Mouse (Mus musculus) naive thymus-derived CD4-positive, alpha-beta T cell, adult 2 months (primary cell): ENCODE results near the gene Crmp1.

Source experiments
- DNase-seq: peaks from one replicate; pipeline ENCODE4 v3.0.0-alpha.2; 2011; ENCODE audit warnings: low read depth

The Crmp1 gene

DNA sequence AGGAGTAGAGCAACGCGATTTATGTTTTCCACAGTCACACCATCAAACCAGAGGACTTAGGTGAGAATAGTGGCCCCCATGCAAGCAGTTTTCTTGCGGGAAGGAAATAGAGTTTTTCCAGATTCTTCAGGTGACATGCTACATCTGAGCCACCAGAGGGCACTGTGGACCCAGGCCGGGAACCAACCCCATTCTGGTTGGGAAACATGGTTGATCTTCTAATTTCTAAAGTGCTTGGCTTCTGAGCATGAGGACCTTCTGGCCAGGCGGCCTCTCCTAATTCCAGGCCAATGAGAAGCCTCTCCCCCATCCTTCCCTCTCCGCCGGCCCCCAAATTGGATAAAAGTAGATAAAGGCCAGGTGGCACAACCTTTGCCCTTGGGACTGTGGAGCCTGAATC, 56.6 kb downstream of the Crmp1 start:
- peak; percentile 17 for DNase-seq

GRCm38 (mm10) chr5:37310026-37310425, 68.3 kb downstream of the Crmp1 start:
- DNase-seq = no peak

- DNase-seq = no peak
These were observed 71.4 kb downstream of the Crmp1 start for GRCm38 (mm10) chr5:37312980-37313722.

DNA sequence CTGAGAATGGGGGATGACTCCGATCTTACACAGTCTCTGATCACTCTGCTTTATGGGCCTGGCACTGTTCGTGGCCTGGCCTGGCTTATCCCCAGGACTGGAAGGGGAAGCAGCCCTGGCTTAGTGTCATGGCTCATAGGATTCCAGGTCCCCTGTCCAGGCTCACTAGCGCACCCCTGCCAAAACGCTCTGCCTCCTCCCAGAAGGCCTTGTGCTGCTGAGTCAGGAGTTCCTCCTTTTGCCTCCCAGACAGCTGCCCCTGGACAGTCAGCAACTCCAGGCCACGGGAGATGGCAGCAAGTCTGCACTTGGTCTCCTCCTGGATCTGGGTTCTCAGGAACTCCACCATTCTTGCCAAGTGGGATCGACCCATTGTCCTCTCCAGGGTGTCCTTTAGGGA, 77.0 kb downstream of the Crmp1 start:
- no peak for DNase-seq

DNA sequence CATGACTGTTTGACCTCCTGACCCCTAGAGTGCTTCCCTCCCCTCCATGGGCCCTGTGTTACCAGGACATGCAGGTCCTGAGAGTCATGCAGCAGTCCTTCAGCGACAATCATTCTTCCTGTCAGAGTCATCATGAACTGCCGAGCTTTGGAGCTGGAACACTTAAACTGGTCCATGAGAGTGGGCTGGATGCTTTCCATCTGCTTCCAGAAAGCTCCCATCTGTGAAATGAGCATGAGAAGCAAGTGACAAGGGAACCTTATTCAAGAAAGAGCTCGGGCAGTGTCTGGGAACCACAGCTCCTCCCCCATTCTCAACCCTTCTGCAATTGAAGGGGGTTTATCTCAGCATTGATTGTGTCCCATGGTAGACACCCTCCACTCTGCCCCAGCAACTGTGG, 78.4 kb downstream of the Crmp1 start:
- no peak for DNase-seq

DNA sequence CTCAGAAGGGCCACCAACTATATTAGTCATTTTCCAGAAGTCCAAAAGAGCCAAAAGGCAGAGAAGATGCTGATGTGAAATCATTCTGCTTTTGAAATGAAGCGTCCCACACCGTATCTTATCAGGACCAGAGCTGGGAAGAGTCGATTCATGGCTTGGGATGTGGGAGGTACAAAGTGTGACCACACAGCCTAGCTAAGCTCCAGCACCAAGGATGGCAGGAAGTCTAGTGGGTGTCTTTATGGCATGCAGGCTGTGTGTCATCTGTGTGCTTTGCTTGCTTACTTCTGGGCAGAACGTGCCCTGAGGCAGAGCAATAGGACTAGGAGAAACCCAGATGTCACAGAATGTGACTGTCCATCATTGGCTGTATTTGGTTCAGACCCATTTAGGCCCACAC, 79.0 kb downstream of the Crmp1 start:
- no peak for DNase-seq

- no peak for DNase-seq
These were observed 84.9 kb downstream of the Crmp1 start for GRCm38 (mm10) chr5:37326675-37327074.

GRCm38 (mm10) chr5:37330449-37331132, 88.9 kb downstream of the Crmp1 start:
- no peak for DNase-seq

- no peak for DNase-seq
These were observed 89.4 kb downstream of the Crmp1 start for GRCm38 (mm10) chr5:37331133-37331505.

- DNase-seq = no peak
These were observed 90.3 kb downstream of the Crmp1 start for GRCm38 (mm10) chr5:37332066-37332465.

DNA sequence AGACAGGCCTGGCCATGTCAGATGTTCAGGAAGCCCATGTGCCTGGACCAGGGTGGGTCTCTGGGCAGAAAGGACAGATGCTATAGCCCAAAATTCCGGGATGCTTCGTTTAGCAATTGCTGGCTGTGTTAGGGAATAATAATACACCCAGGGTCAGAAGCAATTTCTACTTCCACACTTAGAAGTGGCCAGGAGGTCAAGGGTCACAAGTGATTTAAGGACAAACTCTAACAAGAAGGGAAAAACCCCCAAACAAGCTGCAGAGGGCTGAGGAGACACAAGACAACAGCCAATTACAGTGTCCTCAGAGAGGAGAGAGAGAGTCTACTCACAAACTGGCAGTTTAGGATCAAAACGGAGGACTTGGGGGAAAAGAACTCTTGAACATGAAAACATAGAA, 93.3 kb downstream of the Crmp1 start:
- no peak for DNase-seq

- no peak for DNase-seq
These were observed 94.9 kb downstream of the Crmp1 start, which contains the start of gene Evc for GRCm38 (mm10) chr5:37336485-37337105. Gene Evc, minus strand, starts transcription at chr5:37336894.

DNA sequence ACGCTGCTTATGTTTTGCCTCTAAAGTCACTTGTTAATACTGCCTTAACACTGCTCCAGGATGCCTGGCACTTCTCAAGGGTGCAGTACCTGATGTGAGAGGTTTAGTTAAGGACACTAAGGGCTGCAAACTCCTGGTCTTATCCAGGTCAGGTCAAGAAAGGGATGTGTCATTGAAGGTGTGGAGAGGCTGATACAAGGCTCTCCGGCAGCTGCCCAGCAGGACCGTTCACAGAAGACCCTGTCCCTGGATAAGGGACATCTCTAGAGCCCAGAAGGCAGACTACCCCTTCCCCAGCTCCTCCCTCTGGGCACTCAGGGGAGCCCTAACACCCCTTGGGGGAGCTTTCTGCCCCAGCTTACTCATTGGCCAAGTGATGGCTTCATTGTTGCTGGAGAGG, 96.0 kb downstream of the Crmp1 start:
- DNase-seq = no peak

DNA sequence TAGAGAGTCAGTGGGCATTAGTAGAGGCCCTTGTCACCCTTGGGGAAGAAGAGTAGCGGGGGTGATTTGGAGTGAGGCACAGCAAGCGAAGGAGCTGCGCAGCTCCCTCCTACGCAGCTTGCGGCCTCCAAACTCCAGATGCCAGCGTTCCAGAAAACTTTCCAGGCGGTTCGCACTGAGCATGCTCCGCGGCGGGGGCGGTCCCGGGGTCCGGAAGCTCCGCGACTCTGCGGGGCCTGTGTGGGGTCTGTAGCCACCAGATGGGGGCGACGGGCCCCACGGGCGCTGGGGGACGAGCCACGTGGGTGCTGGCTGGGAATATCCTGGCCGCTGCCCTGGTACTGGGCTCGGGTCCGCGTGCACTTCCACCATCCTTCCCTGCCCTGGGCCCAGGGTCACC, 96.5 kb downstream of the Crmp1 start, which contains the start of gene Evc2:
TSS of gene Evc2 (plus strand) at position 212 of the 400 bp plus-strand sequence.
- no peak for DNase-seq
